Mouse (Mus musculus): Measurements from ENCODE around the gene Ptges2.
A peak's percentile ranks its signal among the peaks of the same experiment; 100 is the strongest.

The Ptges2 gene

GRCm38 (mm10) chr2:32416556-32416955, 20.9 kb downstream of the Ptges2 start:
- DNase-seq: no peak

DNA sequence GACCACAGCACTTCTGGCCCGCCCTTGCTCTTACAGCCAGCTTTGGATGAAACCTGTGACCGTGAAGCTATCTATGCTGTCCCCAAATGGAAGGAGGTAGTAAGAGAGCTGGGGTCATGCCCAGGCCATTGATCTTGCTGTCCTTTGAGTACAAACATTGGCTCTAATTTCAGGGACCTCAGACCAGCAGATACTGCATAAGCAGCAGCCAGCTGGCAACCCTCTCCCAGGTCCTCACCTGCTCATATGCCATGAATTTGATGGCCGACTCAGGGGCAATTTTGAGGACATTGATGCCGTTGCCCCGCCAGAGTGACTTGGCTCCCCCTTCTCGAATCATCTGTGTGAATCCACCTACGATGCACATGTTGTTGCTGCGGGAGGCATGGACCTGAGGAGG, 21.8 kb downstream of the Ptges2 start:
- no peak for DNase-seq

DNA sequence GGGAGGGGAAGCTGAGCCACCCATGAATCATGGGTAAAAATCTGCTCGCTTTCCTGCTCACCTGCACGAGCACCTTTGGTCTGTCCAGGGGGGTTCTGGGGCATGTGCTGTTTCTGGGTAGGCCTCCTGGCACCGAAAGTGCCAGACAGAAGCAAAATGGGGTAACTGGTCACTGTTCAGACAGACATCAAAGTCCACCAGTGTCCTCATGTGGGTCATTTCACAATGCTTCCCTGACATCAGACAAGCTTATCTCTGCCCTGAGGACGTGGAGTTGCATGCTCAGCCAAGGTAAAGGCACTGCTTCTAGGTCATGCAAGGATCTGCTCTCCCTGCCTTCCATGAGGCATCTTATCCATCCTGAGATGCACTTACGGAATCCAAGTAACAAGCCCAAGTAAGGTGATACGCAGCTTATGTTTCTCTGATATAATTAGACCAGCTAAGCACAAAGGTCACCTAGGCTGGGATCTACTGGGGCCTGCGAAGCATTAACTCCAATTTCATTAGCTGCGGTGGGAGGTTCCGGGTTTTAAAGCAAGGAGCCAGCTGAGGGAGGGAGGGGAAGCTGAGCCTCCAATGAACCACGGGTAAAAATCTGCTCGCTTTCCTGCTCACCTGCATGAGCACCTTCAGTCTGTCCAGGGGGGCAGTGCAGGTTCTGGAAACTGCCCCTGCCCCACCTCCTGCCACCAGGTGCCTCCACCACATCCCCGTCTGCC, 22.9 kb downstream of the Ptges2 start:
- peak; percentile 86 for DNase-seq

- DNase-seq: peak; percentile 97
These were observed 23.7 kb downstream of the Ptges2 start for GRCm38 (mm10) chr2:32419359-32419758.

GRCm38 (mm10) chr2:32420066-32420608, 24.4 kb downstream of the Ptges2 start:
- DNase-seq: no peak

DNA sequence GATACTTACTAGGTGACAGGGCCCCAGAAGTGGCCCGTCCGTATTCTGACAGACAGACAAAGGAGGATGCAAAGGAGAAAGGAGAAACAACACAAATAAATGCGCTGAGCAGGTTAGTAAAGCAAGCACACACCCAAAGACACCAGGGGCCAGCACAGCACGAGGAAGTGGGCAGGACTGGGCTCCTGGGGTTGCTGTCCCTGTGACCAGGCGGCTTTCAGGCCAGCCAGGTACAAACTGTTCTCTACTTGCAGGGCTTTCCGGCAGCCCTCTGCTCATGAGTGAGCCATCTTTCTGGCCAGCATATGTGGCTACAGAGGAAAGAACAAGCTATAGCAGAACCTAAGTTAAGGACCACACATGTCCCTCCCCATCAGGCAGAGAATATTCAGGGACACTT, 25.0 kb downstream of the Ptges2 start:
- DNase-seq: peak; percentile 61

- DNase-seq: peak; percentile 93
These were observed 26.2 kb downstream of the Ptges2 start for GRCm38 (mm10) chr2:32421851-32422251.

- DNase-seq: peak; percentile 96
These were observed 28.0 kb downstream of the Ptges2 start for GRCm38 (mm10) chr2:32423481-32424331.

DNA sequence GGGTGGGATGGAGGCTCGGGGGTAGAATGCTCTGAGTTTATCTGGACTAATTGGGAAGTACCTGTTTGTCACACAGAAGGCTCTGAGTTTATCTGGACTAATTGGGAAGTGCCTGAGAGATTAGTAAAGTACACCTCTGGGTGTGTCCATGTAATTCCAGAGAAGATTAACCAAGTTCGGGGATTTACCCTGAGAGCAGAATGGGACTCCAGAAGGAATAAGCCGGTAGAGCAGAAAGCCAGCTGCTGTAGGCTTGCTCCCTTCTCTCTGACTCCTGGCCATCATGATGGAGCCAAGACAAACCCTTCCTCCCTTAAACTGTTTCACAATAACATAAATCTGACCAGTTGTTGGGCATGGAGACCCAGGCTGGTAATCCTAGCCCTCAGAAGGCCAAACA, 29.1 kb downstream of the Ptges2 start:
- DNase-seq: no peak

DNA sequence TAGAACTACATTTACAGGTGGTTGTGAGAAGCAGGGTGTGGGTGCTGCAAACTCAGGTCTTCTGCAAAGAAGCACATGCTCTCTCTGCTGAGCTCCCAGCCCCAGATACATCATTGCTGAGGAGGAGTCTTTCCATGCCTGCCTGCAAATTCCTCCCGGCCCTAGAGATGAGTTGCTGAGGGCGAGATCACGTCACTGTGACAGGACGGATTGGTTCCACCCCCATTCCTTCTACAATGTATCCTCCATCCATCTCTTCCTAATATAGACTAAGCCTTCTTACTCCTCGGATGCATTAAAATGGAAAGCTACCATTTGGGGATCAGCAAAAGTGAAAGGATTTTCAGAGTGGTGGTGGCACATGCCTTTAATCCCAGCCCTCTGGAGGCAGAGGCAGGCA, 29.9 kb downstream of the Ptges2 start:
- DNase-seq: no peak

- no peak for DNase-seq
These were observed 30.4 kb downstream of the Ptges2 start for GRCm38 (mm10) chr2:32426141-32426540.

GRCm38 (mm10) chr2:32427720-32428119, 32.0 kb downstream of the Ptges2 start:
- no peak for DNase-seq

DNA sequence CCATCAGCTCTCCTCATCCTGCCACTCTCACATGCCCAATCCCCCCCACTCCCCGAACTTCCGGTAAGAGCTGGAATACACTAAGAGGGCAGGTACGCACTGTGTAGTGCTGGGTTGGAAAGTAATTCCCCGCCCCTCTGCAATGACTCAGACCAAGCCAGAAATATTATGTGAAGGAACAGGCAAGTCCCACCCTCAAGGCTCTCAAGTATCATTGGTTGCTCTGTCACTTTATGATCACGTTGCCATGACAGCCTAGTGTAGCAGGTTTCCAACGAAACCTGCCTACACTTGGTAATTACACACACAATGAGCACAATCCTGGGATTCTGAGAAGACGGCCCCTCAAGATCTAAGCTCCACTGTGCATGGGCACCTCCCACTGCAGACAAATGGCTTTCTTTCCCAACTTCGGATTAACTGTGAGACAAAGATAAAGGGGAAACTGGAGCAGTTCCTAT, 32.6 kb downstream of the Ptges2 start:
- no peak for DNase-seq

GRCm38 (mm10) chr2:32429215-32429891, 33.7 kb downstream of the Ptges2 start:
- DNase-seq: no peak

GRCm38 (mm10) chr2:32430701-32431676, 35.3 kb downstream of the Ptges2 start:
- DNase-seq: no peak

- DNase-seq: no peak
These were observed 41.1 kb downstream of the Ptges2 start for GRCm38 (mm10) chr2:32436686-32437372.

DNA sequence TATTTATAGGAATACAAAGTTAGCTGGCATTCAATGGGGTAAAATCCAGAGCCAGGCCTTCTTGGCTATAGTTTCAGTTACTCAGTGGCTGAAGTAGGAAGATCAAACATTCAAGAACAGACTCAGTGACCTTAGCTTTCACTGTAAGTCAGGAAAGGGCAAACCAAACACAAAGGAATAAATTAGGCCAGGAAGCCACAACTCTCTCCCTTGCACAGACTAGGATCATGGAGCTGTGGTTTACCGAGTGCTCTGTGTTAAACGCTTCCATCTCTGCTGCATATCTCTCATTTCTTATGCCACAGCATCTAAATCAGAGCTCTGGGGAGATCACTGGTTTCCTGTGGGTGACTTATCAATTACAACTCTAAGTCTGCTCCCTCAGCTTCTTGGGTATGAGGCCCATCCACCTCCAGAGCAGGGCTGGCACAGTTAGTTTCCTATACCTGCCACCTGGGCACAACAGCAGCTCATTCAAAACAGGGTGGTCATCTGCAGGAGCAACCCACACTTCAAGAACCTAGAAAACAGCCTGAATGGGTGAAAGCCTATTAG, 42.0 kb downstream of the Ptges2 start:
- DNase-seq: no peak

GRCm38 (mm10) chr2:32438733-32439132, 43.0 kb downstream of the Ptges2 start:
- peak; percentile 76 for DNase-seq

- no peak for DNase-seq
These were observed 43.5 kb downstream of the Ptges2 start for GRCm38 (mm10) chr2:32439177-32439576.

GRCm38 (mm10) chr2:32440164-32440563, 44.5 kb downstream of the Ptges2 start:
- DNase-seq: no peak

GRCm38 (mm10) chr2:32440632-32441031, 44.9 kb downstream of the Ptges2 start:
- no peak for DNase-seq
